Mouse (Mus musculus): ENCODE results near the gene Kcnh7.
A peak's percentile ranks its signal among the peaks of the same experiment; 100 is the strongest.

Kcnh7 gene

GRCm38 (mm10) chr2:62646014-62646645 is 538.0 kb downstream of the Kcnh7 start, which contains the start of gene Ifih1:
TSS of gene Ifih1 (minus strand) at chr2:62646255.
- peak; percentile 34 to 57 for DNase-seq (ENCODE audit: low spot score in 2 of 2)

GRCm38 (mm10) chr2:62645475-62645874 is 538.6 kb downstream of the Kcnh7 start:
- DNase-seq (ENCODE audit: low spot score in 2 of 2): no peak

DNA sequence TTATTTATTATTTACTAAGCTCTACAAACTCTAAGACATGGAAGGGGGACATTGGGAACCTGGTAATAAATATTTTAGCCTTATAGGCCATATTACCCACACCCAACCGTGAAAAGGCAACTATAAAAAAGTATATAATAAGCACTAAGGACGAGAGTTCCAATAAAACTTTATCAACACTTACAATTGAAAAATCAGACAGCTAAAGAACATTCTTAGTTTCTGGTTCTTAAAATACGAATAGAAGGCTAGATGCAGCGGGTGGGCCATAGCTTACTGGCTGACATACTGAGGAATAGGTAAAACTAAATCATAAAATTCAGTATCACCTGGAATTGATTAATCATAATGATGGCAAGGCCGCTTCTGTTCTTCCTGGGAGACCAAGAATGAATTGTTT is 539.2 kb downstream of the Kcnh7 start:
- DNase-seq (ENCODE audit: low spot score in 2 of 2): no peak

Measured in urinary bladder, adult 18-20 months (tissue).